Mouse (Mus musculus): ENCODE data around the gene Arhgap1.

GRCm38 (mm10) chr2:91676420-91676819, 26.8 kb downstream of the Arhgap1 start:
- TF ChIP-seq EP300 (IDR thresholded peaks at IDR 0.05; ENCODE audit: low read depth), result no peak
- TF ChIP-seq CTCF (IDR thresholded peaks at IDR 0.05; ENCODE audit: low read depth), result no peak

Data from heart, postnatal 0 days (tissue).